Mouse (Mus musculus) T-helper 17 cell (primary cell): ENCODE measurements at regions not wholly inside any gene's neighbourhood (a gene's known extent, or its start where the extent isn't known, plus 50 kb on each side); places are given as distances from the start of the nearest gene placed in this dataset.

Experiments used
- in situ Hi-C, 2 experiments: fragments of 300-600 bp; cut with MboI, MseI; formaldehyde crosslinking; loops; 1 replicate in 1 of 2; 2 replicates in 1 of 2; pipeline ENCODE4 v1.15.1; 2025; ENCODE audit warnings: high pct_unique_total_duplicates in 2 of 2

GRCm38 (mm10) chr8:115626396-115627136, 81.0 kb downstream of the Maf start:
- in situ Hi-C loops = no loop called here

GRCm38 (mm10) chr8:115625072-115625471, 82.5 kb downstream of the Maf start:
- in situ Hi-C loops = no loop called here

- in situ Hi-C loops = no loop called here
Observed at GRCm38 (mm10) chr8:115618049-115618760, 89.4 kb downstream of the Maf start.

DNA sequence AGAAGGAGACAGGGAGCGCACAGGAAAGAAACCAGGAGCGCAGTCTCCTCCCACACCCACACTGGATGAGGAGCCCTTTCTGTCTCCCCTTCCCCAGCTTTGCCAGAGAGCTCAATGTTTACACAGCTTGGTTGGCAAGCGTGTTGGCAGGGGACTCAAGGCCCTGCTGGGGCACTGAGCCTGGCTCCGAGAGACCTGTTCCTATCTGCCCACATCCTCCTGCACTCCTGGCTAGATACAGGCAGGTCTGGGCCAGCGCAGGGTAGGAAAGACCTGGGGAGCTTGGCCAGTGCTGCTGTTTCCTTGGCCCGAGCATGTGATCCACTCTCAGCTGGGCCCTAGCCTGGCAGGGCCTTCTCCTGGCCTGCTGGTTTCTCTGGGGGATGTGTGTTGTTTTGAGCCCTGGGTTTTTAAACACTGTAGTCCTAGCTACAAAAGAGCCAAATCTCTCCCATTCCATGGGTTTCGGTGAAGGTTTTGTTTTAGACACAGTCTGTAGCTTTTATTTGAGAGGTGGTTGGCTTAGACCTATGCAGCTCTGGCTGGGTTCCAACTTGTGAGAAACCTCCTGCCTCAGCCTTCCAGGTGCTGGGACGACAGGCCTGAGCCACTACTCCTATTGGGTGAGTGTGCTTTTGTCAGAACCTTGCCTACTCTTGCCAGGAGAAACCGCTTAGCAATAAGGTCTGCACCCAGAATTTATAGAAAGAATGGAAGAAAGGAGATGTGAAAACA, 90.6 kb downstream of the Maf start:
- in situ Hi-C loops = no loop called here

- in situ Hi-C loops = no loop called here
Observed at GRCm38 (mm10) chr8:115613946-115614584, 93.5 kb downstream of the Maf start.

GRCm38 (mm10) chr8:115612119-115612518, 95.5 kb downstream of the Maf start:
- in situ Hi-C loops = no loop called here

DNA sequence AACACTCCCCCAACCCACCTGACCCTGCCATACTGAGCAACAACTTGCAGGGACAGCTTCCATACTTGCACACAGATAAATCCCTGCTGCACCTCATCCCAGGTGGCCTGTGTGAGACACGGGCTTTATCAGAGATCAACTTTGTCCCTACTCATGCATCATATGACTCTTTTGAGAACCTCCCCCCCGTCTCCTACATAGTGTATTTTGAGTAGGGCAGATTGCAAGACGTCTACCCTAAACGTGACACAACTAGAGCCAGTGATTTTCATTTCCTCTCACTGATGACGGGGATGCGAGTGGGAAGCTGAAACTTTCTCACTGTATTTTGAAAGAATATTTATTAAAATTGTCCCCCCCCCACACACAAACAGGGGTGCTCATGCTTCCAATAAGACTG, 107.8 kb downstream of the Maf start:
- in situ Hi-C loops = no loop called here

GRCm38 (mm10) chr8:115597226-115597953, 110.2 kb downstream of the Maf start:
- in situ Hi-C loops = no loop called here

DNA sequence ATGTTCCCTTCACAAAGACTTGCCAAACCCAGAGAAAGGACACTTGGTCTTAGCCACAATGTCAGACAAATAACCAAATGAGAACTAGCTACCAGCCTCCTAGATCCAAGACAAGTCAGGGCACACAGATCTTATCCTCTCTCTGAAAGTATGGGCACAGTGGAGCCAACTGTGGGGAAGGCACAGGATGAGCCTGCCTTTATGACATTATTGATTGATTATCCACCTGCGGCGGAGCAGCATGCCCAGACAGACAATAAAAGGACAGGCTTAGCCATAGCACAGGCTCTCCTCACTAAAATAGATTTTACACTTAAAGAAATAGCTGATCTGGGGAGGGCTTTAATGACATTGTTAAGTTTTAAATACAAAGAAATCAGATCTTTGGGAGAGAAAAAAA, 117.9 kb downstream of the Maf start:
- in situ Hi-C loops = loop anchor here in 1 of 2 experiments (5.0 kb wide), 1 partner anchor 62 kb away; no protein-coding TSS in a partner anchor

DNA sequence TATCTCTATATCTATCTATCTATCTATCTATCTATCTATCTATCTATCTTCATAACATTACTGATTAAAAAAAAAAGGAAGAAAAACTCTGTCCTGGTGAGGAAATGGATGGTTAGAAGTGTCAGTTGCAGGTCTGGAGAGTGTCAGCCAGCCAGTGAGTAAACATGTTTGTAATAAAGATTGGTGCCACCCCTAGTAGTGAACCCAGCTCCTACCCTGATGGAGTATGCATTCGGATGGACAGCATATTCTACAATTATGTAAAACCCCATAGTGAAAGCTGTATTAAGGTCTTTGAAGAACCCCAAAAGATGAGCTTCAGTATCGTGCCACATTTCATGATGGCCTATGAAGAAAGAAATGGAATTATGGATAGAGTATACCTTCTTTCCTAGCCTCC, 118.5 kb downstream of the Maf start:
- in situ Hi-C loops = loop anchor here in 1 of 2 experiments (5.0 kb wide), 1 partner anchor 62 kb away; no protein-coding TSS in a partner anchor

DNA sequence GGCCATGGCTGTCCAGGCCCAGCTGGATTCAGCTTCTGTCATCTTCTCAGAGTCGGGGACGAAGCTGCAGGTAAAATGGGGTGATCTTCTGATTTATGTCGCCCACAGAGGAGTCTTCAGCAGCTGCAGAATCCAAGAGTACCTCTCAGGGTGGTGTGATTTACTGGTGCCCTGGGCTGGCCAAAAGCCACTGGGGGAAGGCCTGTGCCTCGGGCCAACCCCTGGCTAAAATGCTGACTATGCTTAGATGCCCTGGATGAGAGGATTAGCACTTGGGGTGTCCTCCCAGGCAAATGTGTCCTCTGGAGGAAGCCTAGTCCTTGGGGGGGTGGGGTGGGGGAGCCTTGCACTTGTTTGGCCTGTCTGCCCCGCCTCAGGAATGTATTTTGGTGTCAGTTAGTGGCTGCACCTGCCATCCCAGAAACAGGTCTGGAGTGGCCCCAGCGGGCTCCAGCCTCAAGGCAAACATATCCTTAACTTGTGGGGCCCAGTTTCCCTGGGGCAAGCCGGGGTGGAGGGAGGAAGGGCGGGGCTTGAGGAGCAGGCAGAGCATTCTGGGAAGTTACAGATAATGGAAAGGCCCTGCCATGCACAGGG, 123.2 kb downstream of the Maf start:
- in situ Hi-C loops = no loop called here

DNA sequence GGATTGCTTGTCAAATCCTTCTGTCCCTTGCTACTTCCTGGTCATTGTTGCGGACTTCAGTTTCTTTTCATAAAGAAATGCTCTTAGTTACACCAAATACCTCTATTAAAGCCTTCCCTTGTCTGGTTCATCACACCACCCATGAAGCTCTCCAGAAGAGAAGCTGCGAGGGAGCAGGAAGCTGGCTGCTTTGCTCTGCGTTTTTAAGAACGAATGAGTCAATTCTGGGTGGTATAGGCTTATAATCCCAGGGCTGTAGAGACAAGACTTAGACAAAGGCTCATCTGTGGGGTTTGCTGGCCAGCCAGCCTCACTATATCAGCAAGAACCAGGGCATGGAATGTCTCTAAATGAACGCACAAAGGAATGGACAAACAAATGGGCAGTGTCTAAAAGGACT, 124.4 kb downstream of the Maf start:
- in situ Hi-C loops = no loop called here

DNA sequence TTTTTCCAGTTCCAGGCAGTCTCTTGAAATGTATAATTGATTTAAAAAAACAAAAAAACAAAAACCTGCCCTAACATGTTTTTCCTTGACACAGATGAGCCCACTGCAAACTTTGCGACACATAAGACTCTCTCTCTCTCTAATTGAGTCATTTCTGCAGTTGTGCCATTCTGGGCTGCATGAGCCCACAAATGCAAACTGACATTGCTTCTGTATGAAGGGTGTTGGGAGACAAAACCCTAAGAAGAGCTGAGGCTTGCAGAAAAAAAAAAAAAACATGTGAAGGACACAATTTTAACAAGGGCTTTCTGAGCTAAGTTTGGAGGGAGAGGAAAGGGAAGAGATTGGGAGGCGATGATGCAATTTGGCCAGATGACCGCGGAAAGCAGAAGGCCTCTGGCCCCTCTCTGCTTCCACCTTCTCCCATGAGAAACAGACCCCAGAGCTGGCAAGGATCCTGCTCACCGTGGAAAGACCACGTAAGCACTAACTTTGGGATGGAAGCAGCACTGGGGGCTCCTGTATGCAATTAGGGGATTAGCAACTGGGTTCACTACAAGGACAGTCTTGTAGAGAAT, 125.6 kb downstream of the Maf start:
- in situ Hi-C loops = no loop called here

DNA sequence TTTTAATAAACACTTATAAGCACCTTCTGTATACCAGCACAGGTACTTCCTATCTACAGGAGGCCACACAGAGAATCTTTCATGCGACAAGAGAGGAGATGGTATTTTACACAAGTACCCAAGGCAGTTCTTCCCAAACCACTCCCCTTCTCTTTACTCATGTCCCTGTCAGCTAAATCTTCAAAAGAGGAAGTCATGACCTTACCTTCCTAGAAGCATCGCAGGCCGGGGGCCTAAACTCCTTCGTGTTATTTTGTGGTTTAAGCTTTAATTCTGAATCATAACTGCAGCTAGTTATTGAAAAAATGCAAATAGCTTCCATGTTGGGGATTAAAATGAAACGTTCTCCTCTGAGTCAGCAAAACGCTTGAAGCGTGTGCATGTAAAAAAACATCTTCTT, 139.2 kb downstream of the Maf start:
- in situ Hi-C loops = no loop called here

- in situ Hi-C loops = no loop called here
Observed at GRCm38 (mm10) chr8:115565768-115566167, 141.8 kb downstream of the Maf start.

GRCm38 (mm10) chr8:115562362-115562761, 145.2 kb downstream of the Maf start:
- in situ Hi-C loops = no loop called here

GRCm38 (mm10) chr8:115560985-115561916, 146.3 kb downstream of the Maf start:
- in situ Hi-C loops = no loop called here

DNA sequence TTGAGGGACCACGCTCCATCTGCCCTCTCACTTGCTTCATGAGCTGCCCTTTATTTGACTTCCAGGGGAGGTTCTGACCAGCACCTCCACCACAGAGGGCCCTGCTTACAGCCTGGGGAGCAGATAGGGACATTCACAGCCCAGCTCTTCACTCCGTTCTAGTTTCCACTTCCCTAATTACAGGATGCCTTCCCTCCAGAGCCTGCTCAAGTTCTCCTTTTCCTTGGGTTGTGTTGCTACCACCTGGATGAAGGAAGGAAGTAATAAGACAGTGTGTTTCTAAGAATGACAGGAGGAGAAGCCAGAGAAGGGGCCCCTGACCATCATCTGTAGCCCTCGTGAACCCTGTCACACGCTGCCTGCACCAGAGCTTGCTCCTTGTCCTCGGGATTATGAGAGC, 152.1 kb downstream of the Maf start:
- in situ Hi-C loops = no loop called here

DNA sequence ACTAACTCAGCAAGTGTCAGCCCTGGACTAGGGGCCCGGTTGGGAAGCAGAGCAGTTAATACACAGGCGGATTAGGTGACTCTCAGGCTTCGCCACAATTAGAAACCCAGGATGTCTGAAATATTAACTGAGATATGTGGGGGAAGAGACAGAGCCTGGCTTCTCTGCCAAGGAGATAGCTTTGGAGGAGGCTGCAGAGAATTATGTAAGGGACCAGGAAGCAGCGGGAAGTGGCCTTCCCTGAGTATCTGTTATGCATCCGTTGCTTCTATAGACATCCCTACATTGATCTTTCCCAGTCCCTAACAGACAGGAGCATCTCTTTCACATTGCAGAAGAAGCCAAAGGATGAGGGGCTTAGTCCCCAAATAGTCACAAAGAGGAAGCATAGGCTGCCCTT, 153.4 kb downstream of the Maf start:
- in situ Hi-C loops = no loop called here
